Mouse (Mus musculus) left cerebral cortex, adult 8-10 months (tissue): ENCODE measurements around the gene Gstt1. TPM values are rescaled to one million over a fixed set of nuclear protein-coding genes. Genes with fewer than 3 reads are reported as not detected.
"Not testable (repeated sequence)": the region's sequence is repeated elsewhere in the genome, so short reads cannot be mapped to it uniquely, and the experiment has no call there.

Experiments
- DNase-seq, 2 experiments: peaks; one replicate each; pipeline ENCODE4 v3.0.0; 2022; ENCODE audit warnings: low spot score in 2 of 2
- total RNA-seq, 4 experiments: library from RNA; stranded (reverse); gene quantifications; 2 replicates each; pipeline ENCODE4 v1.2.4; 2022

Gstt1 gene
- 10 to 100 TPM; 13.3 to 16.5 (median 15.5) TPM for total RNA-seq

DNA sequence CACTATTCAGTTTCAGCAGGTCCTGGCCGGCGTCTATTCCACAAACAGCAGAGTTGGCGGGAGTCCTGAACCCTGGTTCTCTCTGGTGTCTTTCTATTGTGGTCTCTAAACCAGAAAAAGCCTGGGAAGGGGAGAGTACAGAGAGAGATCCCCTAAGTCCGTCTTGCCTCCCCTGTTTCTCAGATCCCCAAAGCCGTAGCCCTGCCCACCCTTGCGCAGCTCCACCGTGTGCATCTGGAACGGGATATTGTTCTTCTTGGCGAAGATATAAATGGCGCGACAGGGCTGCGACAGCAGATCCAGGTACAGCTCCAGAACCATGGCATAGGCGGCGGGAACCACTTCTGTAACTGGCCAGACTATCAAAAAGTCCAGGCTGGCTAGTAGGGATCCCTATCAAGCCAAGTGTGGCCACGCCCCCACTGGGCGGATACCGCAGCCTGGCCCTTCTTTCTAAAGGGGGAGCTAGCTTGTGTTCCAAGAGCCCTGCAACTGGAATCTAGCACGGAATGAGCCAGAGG is at the start of gene Gstt1:
Gstt1 (minus strand) TSS at position 409 of the 521 bp plus-strand sequence.
- peak; percentile 30 to 31 for DNase-seq

GRCm38 (mm10) chr10:75845306-75845930 is 47.0 kb upstream of the Gstt1 start:
- no peak for DNase-seq

GRCm38 (mm10) chr10:75844800-75845199 is 46.4 kb upstream of the Gstt1 start:
- no peak for DNase-seq

DNA sequence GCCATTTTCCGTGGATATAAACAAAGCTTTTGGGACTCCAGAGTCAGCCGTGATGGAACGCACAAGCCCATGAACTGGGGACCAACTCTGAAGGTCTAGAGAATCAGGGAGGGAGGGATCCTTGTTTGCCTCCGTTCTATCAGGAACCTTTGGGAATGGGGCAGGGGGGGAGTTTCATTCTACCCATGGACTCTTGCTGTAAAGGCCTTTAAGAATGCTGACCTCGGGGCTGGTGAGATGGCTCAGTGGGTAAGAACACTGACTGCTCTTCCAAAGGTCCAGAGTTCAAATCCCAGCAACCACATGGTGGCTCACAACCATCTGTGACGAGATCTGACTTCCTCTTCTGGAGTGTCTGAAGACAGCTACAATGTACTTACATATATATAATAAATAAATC is 45.5 kb upstream of the Gstt1 start:
- not testable (repeated sequence) for DNase-seq

- DNase-seq, result no peak
Measured at GRCm38 (mm10) chr10:75839092-75839491, 40.7 kb upstream of the Gstt1 start.

- DNase-seq, result peak; percentile 88 to 90
Measured at GRCm38 (mm10) chr10:75837248-75837759, 38.9 kb upstream of the Gstt1 start, which contains the start of gene Gstt2. Gstt2 (minus strand) TSS chr10:75837424.

- DNase-seq, result no peak
Measured at GRCm38 (mm10) chr10:75835761-75836531, 37.6 kb upstream of the Gstt1 start.

- no peak for DNase-seq
Measured at GRCm38 (mm10) chr10:75835307-75835706, 36.9 kb upstream of the Gstt1 start.

GRCm38 (mm10) chr10:75834721-75835120 is 36.3 kb upstream of the Gstt1 start:
- no peak for DNase-seq

GRCm38 (mm10) chr10:75834250-75834649 is 35.9 kb upstream of the Gstt1 start:
- no peak for DNase-seq

- no peak for DNase-seq
Measured at GRCm38 (mm10) chr10:75833456-75834080, 35.2 kb upstream of the Gstt1 start.

GRCm38 (mm10) chr10:75832272-75832895 is 34.0 kb upstream of the Gstt1 start:
- DNase-seq, result peak in 1 of 2 experiments; percentile 34

DNA sequence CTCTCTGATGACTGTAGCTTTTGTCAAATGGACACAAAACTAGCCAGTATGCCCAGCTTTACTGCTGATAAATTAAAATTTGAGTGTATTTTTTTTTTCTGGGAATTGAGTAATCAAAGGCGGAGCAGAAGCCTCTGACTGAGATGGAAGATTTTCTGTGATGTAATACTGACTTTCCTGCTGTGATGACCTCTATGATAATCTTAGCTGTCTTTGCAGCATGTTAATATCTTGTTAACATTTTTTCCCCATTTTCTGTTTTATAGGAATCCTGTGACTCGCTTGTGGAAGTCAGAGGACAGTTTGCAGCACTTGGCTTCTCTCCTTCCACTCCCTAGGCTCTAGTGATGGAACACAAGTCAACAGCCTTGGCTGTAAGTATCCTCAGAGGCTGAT is 31.9 kb upstream of the Gstt1 start:
- no peak for DNase-seq

- no peak for DNase-seq
Measured at GRCm38 (mm10) chr10:75829529-75830274, 31.3 kb upstream of the Gstt1 start.

GRCm38 (mm10) chr10:75828500-75828931 is 30.1 kb upstream of the Gstt1 start:
- peak in 1 of 2 experiments; percentile 51 for DNase-seq

GRCm38 (mm10) chr10:75827668-75828360 is 29.4 kb upstream of the Gstt1 start:
- DNase-seq, result no peak

- no peak for DNase-seq
Measured at GRCm38 (mm10) chr10:75824530-75824929, 26.1 kb upstream of the Gstt1 start.

- no peak for DNase-seq
Measured at GRCm38 (mm10) chr10:75823782-75824181, 25.4 kb upstream of the Gstt1 start.

GRCm38 (mm10) chr10:75822443-75822842 is 24.1 kb upstream of the Gstt1 start, which contains the start of gene Gstt4:
Gstt4 (minus strand) TSS chr10:75822543.
- no peak for DNase-seq

GRCm38 (mm10) chr10:75819882-75820281 is 21.5 kb upstream of the Gstt1 start:
- no peak for DNase-seq
